Mouse (Mus musculus) spleen, postnatal 14 days (tissue): Measurements from ENCODE around the gene Gdf7.

ENCODE experiments used
- DNase-seq, 2 experiments: peaks; one replicate each; pipeline ENCODE4 v3.0.0; 2021 to 2022; ENCODE audit warnings: low spot score in 2 of 2

Gene Gdf7

DNA sequence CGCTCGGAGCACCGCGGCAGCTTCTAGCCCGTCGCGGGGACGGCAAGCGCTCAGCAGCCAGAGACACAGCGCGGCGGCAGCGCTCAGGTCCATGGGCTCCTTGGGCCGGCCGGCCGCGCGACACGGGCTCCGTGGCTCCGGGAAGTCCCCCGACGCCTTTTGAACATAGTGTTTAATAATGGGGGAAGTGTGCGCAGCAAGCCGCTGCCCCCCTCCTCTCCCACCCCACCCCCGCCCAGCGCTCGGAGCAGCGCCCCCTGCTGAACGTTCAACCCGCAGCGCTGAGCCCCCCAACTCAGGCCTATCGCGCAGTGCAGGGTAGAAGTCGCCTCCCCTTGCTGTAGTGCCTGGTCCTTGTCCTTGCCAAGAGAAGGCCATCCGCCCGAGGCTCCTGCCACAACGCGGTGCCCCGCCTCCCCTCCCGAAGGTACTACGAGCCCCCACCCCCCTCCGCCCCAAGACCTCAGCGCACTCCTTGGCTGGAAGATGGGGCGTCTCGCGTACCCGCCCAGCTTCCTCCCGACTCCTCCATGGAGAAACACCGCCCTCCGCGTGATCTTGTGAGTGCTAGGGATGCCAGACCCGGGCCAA, at the start of gene Gdf7:
Gdf7 (minus strand) TSS at position 114 of the 591 bp plus-strand sequence.
- no peak for DNase-seq

DNA sequence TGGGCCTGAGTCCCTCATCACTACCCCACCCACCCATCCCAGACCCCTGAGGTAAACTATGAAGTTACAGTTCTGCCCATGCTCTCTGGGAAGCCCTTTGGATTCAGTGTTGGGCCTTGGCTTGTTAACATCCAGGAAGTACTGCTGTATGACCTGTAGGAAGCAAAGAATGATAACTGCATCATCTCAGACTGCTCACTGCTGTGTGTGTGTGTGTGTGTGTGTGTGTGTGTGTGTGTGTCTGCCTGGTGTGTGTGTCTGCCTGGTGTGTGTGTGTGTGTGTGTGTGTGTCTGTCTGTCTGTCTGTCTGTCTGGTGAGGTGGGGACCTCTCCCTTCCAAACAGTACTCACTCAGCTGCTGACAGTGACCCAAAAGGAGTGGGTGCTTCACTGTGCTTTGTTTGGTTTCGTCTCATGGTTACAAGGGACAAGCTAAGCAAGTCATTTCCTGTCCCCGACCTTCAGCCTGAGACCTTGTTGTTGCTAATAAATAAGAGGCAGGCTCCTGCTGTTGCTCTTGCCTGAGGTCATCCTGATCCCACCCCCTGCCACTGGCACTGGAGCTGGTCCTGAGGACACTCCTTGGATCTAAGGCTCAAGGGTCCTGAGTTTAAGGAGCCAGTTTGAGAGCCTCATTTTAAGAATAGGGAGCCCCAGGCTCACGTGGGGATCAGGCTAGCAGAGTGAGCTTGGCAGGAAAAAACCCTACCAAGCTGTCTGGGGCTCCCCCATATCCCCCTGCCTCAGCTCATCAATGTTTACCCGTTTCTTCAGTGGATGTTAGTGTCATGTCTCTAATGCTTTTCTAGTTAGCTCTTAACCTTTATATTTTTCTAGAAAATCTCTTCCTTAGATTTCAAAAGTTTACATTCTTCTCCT, 49.5 kb upstream of the Gdf7 start:
- no peak for DNase-seq

DNA sequence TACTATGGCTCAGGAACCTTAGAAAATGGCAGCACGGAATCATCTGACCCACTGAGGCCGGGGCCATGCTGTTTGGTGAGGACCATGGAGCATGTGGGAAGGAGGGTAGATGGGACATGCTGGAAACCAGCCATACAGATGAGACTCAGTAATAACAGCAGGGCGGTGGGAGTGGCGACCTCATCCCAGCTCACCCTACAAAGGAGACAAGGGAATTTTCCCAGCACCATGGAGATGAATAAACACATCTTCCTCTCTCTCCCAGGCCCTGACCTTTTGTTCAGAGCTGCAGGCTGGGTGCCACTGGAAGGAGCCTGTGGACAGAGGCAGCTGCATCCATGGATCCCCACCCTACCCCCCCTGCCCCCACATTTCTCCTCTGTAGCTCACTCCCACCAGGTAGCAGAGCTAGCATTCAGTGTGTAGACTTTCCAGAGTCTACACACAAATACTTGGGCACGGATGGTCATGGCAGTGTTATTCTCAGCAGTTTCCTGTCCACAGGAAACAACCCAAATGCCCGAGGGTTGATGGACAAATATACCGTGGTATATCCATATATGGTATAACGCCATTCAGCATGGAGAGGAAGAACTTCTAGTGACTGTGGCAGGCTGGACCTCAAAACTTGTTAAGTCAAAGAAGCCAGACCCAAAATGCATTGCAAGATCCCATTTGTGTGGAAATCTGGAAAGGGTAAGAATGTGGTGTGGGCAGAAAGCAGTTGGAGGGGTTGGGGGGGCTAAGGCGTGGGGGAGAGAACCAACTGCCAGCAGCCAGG, 47.2 kb upstream of the Gdf7 start:
- no peak for DNase-seq

DNA sequence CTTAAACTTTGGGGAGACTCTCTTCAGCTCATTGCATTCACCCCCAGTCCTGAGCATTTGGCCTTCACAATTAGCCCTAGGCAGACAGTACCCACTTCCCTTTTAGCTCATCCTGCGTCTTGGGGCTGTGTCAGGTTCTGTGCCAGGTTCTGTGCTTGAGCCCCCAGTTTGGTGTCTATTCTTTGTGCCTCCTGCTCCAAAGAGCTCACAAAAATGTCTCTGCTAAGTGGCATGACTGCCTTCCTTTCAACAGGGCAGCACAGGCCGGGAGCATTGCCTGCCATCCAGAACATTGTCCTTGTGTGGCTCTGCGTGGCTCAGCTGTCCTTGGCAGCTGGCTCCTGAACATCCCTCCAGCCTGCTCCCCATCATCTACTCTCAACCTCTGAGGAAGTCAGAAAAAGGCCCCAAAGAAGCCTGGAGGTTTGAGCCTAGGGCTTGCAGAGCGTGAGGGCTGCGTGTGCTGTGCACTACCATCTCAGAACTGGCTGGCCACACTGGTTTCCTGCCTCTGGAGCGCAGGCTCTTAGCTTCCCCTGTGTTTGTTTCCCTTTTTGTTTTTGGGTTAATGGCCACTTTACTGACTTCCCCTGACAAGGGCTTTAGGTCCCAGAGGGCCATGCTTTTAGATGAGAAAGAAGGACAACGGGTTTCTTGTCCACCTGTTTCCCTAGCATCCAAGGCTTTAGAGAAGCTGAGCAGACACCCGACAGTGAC, 46.1 kb upstream of the Gdf7 start:
- no peak for DNase-seq

DNA sequence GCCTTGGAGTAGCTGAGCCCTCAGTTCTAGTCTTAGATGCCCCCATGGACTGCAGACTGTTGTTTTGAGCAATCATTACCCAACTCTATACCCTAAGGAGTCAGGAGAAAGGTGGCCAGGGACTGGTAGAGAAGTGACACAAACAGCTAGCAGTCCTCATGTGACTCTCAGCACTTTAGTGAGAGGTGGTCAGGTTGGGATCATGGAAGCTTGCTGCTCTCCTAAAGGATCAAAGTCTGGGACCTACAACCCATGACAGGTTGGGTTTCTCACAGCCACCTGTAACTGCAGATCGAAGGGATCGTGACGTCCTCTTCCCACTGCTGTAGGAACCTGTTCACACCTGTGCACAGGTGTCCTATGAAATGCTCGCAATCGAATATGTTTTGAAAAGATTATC, 43.8 kb upstream of the Gdf7 start:
- DNase-seq: no peak

DNA sequence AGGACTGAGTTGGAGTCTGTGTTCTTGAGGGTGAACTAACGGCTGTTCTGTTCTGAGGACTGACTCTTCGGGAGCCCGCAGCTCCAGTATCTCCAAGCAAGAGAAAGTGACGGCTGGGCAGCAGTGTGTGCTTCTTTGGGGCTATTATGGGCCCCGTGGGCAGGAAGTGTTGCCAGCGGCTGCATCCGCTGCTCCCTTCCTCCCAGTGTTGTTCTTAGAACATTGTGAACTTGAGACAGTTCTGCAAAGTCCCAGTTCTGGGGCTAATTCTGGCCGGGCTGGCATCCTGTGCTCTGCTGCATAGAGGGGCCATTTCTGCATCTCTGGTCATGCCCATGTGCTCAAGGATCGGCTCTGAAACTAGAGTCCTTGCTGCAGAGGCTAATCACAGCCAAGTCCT, 43.1 kb upstream of the Gdf7 start:
- peak in 1 of 2 experiments; percentile 22 for DNase-seq

DNA sequence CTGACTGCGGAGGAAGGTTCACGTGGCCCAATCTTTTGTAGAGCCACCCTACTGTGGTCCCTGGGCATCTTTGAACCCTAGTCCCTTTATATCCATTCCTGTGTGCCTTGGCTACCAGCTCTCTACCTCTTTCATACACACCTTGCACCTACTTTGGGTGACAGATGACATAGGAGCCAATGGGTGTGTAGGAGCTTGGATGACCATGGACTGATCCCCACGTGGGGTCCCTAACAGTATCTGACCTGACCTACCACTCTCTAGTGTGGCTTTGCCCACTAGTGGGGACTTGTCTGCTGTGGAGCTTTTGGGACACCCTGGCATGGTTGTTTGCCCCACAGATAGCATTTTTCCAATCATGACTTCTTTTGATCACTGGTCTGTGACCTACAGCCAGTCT, 41.6 kb upstream of the Gdf7 start:
- DNase-seq: no peak

DNA sequence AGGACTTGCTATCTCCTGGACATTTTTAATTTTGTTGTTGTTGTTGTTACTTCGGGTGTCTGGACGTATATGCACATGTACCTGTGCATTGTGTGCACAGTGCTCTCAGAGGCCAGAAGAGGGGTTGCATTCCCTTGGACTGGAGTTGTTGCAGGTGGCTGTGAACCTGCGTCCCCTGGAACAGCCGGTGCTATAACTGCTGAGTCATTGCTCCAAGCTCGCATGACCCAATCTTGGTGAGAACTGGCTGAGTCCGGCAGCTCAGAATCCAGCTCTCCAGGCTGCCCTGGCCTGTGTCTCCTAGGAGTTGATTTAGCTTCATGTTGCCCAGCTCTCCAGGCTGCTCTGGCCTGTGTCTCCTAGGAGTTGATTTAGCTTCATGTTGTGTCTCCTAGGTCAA, 39.3 kb upstream of the Gdf7 start:
- DNase-seq: no peak

DNA sequence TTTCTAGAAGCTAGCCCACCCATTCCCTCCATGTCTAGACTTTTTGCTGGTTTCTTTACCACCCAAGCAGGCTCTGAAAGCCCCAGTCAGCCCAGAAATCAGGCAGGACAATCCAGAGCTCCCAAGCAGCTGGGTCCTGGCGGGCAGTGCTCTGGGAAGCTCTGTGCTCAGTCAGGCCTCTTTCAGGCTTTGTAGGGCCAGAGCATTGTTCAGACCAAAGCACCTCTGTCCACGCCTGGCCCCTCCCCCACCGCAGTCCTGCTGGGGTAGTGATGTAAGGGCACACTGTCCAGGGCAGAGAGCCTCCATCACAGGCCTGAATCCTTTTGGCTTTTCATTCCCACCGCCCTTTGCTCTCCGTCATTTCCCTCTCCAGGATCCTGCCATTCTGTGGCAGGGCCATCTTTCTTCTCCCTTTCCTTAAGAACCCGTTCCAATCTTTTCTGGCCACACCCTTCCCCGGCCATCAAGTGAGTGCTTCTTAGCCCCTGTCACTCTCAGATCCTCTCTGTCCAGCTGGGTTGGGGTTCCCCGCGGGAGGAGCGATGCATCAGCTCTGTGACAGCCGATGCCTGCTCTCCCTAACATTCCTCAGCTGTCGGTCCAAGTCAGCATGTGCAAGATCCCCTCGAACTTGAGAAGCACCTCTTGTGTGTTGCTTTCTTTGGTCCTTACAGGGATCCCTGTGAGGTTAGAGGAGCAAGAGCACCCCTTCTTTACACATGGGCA, 38.0 kb upstream of the Gdf7 start:
- no peak for DNase-seq

DNA sequence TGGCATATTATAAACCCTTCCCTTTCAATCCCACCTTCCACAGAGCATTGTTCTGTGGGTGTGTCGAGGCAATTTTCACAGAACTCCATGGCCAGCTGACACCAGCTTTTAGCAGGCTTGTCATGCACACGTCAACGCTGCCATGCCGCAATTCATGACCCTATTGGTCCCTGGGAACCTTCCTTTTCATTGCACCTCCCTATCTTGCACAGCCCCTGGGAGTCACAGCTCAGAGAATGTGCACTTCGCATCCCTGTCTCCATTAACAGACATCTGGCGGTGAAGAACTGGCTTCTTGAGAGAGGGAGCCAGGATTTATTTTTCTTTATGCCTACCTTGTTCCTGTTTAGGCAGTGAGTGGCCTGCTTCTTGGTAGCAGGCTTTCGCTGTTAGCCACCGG, 37.2 kb upstream of the Gdf7 start:
- no peak for DNase-seq

DNA sequence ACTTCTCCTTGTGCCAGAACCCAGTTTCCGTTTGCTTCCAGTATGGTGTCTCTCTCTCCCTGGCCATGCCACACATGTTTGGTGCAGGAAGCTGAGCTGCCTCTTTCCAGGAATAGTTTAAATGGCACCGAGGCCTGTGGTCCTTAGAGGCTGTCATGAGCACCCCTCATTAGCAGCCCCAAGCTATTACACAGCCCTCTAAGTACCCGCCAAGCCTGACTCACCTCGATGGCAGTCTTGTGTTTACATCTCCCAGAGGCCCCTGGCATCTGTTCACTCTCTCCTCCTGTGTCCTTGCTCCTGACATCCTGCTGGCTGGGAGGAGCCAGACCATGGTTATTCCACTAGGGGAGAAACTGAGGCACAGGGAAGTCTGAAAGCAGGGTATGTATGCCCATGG, 36.7 kb upstream of the Gdf7 start:
- DNase-seq: no peak

DNA sequence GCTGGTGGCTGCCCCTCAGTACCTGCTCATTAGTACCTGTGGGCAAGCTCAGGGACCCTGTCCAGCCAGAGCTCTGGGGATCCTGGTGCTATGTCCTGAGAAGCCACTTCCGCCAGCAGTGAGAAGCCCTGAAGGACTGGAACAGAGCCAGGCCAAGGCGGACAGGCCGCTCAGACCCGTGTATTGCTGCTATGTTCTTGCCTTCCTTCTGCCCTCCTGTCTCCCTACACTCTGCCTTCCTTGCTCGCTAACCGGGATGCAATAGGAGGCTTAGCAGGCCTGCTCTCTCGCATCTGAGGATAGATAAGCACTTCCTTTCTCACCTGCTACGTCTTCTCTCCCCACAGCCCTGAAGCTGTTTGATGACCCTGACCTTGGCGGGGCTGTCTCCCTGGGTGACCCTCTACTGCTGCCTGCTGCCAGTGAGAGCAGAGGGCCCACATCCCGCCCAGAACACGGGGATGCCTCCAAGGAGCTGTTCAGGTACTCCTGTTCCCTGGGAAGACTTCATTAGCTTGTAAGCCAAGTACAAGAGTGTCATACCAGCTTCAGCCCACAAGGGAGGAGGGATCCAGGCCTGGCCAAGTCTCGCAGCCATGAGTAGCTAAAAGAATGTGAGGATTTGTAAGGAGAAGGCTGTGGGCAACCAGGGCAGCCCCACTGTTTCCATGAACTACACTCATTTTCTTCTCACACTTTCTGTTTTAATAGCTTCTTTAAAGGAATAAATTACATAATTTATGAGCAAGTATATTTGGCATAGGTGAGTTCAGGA, 35.7 kb upstream of the Gdf7 start:
- no peak for DNase-seq

DNA sequence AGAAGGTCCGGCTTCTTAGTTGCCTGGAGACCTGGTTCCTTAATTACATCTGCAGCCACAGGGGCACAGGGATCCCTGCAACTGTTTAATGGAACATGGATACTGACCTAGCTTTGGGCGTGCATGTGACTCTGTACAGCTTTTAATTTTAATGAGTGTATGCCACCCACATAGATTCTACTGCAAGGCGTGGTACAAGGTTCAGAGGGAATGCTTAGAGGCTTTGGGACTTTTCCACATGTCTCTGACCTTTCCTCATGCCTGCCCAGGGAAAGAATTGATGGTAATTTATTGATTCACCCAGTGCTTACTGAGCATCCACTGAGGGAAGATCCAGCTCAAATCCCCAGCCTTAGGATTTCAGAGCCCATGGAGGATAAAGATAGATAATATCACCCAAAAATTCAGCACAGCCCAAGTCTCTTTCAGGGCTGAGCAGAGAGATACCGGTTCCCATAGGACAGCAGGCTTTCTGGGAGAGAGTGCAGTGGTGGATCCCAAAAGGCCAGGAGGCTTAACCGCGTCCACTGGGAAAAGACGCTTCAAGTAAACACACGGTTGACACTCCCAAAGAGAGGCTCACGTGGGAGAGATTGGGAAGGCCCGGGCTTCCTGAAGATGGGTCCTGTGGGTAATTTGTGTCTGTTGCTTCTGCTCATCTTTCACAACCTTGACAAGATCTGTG, 35.0 kb upstream of the Gdf7 start:
- DNase-seq: no peak

DNA sequence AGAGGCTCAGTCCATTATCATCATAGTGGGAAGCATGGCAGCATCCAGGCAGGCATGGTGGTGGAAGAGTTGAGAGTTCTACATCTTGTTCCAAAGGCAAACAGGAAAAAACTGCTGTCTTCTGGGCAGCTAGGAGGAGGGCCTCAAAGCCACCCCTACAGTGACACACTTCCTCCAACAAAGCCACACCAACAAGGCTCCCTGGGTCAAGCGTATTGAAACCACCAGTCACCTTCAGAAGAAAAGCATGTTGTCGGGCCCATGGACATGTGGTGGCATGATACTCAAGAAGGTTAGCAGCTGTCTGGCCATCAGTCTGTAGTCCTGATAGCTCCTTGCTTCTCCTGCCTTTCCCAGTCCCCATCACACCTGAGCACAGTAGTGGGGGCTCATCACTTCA, 33.7 kb upstream of the Gdf7 start:
- DNase-seq: no peak

DNA sequence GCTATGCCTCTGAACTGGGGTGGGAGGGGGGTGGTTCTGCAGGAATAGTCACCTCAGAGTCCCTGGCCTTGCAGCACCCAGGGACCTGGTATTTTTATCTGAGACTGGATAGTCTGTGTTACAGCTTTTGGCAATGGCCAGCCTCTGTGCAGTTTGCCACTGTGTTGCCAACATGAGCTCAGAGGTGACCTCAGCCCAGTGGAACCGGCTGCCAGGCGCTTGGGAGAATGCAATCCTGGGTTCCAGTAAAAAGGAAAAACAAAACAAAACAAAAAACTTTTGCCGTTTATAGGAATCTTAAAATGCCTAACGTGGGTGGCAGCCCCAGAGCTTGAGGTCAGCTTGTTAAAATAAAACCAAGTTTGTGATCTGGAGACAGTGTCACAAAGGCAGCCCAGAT, 32.5 kb upstream of the Gdf7 start:
- no peak for DNase-seq

DNA sequence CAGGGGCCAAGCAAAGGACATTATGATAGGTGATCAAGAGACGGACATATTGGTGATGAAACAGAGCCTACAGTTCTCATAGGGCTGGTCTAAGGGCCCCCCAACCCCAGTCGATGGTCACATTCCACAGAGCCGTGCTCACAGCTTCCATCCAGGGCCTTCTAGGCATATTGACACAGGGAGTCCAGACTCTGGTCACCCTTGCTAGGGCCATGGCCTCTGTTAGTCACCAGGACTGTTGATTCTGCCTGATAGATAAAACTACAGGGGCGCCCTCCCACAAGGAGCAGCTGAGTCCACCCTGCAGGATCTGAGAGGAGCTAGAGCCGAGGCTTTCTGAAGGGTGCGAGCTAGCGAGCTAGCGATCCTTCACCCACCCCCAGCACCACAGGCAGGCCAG, 31.9 kb upstream of the Gdf7 start:
- DNase-seq: no peak

DNA sequence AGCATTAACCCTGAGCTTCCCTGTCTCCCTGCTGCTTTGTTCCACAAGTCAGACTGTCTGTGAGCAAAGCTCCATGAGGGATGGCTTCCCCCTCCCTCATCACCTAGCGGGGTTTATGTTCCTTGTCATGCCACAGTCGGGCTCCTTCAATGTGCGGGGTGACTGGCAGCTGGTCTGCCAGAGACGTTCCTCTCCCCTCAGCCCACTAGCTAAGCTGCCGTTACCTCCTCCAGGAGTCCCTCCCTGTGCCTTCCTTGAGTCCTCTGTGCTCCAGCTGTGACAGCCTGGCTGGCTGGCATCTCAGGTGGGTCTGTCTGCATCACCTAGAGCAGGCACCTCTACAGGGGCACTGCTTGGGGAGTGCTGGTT, 30.4 kb upstream of the Gdf7 start:
- DNase-seq: no peak

DNA sequence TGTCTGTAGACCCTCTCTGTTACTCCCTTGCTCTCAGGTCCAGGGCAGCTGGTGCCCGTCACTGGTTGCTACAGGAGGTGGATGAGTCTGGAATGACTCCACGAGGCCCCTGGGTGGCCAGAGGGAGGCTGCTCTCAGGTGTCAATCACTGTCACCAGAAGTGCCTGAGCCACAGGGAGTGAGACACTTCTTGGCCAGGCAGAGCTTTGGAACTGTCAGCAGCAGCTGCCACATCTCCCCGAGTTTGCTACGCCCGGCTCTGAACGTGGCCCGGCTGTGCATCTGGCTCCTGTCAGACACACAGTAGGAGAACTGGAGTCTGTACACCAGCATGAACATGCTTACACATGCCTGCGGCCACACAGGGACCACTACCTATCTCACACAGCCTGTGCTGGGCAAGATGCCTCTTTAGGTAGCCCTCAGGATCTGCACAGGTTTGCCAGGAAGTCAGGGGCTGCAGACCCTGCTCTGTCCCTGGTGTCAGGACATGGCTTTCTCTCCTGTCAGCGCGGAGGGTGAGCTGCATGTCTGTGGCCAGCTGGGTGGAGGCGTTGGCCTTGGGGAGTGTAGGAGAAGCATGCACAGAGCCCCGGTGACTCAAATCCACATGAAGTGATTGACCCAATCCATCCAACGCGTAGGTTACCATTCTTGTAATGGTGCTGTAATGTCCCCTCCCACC, 29.9 kb upstream of the Gdf7 start:
- DNase-seq: no peak

DNA sequence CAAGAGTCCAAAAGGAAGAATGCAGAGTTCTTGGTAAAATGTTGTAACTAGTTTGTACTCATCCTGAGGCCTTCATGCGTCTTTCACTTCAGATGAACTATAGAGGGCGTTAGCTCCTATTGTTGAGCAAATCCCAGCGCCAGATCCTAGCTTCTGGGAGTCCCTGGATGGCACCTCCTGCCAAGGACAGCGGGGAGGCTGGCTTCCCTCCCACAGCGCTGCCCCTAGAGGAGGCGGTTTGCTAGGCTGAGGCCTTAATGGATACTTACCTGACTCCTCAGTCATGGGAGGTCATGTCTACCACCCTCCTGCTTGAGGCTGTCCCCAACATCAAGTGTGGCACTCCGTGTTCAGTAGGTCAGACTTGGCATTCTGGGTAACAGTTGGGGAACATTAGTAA, 27.5 kb upstream of the Gdf7 start:
- DNase-seq: no peak

DNA sequence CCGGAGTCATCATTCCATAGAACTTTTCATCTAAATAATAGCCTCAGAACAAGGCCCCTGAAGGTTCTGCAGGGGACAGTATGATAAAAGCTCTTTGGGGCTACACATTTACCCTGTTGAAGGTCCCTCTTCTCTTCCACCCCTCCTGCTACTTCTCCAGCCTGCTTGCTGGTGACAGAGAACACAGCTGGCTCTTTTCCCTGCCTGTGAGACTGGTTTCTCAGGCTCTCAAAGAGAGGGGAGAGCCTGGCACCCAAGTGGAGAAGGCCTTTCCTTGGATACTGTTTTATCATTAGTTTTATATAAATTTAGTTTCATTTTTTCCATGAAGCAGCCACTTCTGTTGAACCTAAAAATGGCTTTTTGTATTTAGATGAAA, 25.9 kb upstream of the Gdf7 start:
- DNase-seq: no peak
